Mouse (Mus musculus) midbrain, embryonic 13.5 days (tissue): ENCODE data around the gene Cnksr1. TPM values are rescaled to one million over a fixed set of nuclear protein-coding genes. Genes with fewer than 3 reads are reported as not detected.

Experiments used
- ATAC-seq: fragments of 200-750 bp; cut with Nextera tagmentation; 2 replicates; pipeline ENCODE4 v1.8.0; 2017; ENCODE audit warnings: mild to moderate bottlenecking, moderate TSS enrichment, moderate library complexity
- H3K27ac ChIP-seq: fragments of 300-500 bp; sonication (generic); 2 replicates; pipeline ENCODE4 v1.5.1; 2015; ENCODE audit warnings: inconsistent platforms, mild to moderate bottlenecking, moderate library complexity
- H3K27me3 ChIP-seq: fragments of 300-500 bp; sonication (generic); 2 replicates; pipeline ENCODE4 v1.6.1; 2015; ENCODE audit warnings: mild to moderate bottlenecking, inconsistent platforms
- H3K36me3 ChIP-seq: fragments of 300-500 bp; sonication (generic); 2 replicates; pipeline ENCODE4 v1.6.1; 2015; ENCODE audit warnings: mild to moderate bottlenecking, inconsistent platforms
- H3K4me1 ChIP-seq: fragments of 300-500 bp; sonication (generic); replicated peaks from 2 replicates; pipeline ENCODE4 v1.6.1; 2015; ENCODE audit warnings: inconsistent platforms
- H3K4me2 ChIP-seq: fragments of 300-500 bp; sonication (generic); replicated peaks from 2 replicates; pipeline ENCODE4 v1.6.1; 2015; ENCODE audit warnings: moderate library complexity, mild to moderate bottlenecking, inconsistent platforms
- H3K4me3 ChIP-seq: fragments of 300-500 bp; sonication (generic); replicated peaks from 2 replicates; pipeline ENCODE4 v1.5.1; 2015; ENCODE audit warnings: mild to moderate bottlenecking, inconsistent platforms
- H3K9ac ChIP-seq: fragments of 300-500 bp; sonication (generic); replicated peaks from 2 replicates; pipeline ENCODE4 v1.6.1; 2015; ENCODE audit warnings: mild to moderate bottlenecking, inconsistent platforms
- H3K9me3 ChIP-seq: fragments of 300-500 bp; sonication (generic); 2 replicates; pipeline ENCODE4 v1.6.1; 2016; ENCODE audit warnings: mild to moderate bottlenecking, inconsistent platforms
- WGBS: fragments of 180-500 bp; shearing (Covaris S2); methylation state at CpG from one replicate; pipeline ENCODE4 v1.1.7; 2015; 5-methylcytosine and 5-hydroxymethylcytosine counted together
- polyA plus RNA-seq: library from polyadenylated mRNA; unstranded; fragments of >200 nt; fragmentation: Nextera tagmentation; extraction: Ambion mirVana; gene quantifications from 2 replicates; pipeline ENCODE4 v1.2.1, GENCODE M21; 2015

Cnksr1 gene
- polyA plus RNA-seq, 1 experiment from 2014 or later, result 0.20 TPM

DNA sequence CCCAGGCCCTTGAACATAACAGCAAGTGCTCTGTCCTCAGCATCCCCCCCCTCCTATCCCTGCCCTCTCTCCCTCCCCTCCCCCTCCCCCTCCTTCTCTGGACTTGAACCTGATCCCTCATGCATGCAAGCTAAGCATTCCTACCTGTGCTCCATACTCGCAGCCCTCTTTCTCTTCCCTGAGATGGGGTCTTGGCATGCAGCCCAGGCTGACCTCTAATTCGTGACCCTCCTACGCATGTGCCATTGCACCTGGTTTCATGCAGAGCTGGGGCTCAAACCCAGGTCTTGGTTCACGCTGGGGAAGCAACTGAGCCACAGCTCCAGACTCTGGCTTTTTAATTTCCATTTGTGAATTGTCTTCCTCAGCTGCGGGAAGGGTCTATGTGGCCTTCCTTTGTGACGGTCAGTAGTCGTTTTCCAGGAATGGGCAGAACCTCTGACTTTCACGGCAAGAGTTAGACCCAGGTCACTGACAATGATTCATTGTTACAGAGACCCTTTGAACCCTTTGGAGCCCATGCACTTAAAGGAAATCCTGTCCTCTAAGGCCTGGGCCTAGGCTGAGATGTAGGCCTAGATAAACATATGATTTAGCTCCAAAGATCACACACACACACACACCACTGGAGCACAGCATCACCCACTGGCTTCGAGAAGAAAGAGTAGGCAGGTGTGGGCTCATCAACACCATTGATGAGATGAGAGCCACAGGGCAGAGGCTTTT lies 27.8 kb upstream of the Cnksr1 start:
- WGBS, result 76% methylated on average over 9 of the region's 9 CpGs
- Histone ChIP-seq H3K9me3 (no peaks in the 10 kb centered on the region), H3K9ac (no peak overlapping the region), H3K27me3 (no peaks in the 10 kb centered on the region), H3K27ac (no peak overlapping the region), H3K4me3 (no peak overlapping the region), H3K4me1 (no peaks in the 10 kb centered on the region), H3K4me2 (no peak overlapping the region), H3K36me3 (no peaks in the 10 kb centered on the region)
- no peak for ATAC-seq

DNA sequence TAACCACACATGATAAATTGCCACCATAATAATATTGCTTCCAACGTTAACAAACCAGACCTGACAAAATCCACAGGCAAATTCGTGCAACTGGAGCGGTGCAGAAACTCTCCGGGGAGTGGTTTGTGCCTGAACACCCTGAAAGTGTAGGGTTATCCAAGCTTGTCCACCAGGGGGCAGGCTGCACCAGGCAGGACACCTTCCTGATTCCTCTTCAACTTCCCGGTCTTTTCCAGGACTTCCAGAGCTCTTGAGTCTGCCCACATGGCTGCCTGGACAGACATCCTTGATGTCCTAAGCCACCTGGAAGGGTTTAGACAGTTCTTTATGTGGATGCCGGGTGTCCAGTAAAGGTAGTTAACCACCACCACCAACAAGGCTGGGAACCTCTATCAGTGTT lies 25.0 kb upstream of the Cnksr1 start:
- no peaks in the 10 kb centered on the region for H3K27me3 ChIP-seq
- H3K9ac ChIP-seq, result no peak overlapping the region
- 40% methylated on average over 6 of the region's 6 CpGs for WGBS
- no peaks in the 10 kb centered on the region for H3K4me1 ChIP-seq
- H3K4me3 ChIP-seq, result no peak overlapping the region
- ATAC-seq, result no peak
- H3K4me2 ChIP-seq, result no peak overlapping the region
- H3K9me3 ChIP-seq, result no peaks in the 10 kb centered on the region
- H3K36me3 ChIP-seq, result no peaks in the 10 kb centered on the region
- H3K27ac ChIP-seq, result no peak overlapping the region

DNA sequence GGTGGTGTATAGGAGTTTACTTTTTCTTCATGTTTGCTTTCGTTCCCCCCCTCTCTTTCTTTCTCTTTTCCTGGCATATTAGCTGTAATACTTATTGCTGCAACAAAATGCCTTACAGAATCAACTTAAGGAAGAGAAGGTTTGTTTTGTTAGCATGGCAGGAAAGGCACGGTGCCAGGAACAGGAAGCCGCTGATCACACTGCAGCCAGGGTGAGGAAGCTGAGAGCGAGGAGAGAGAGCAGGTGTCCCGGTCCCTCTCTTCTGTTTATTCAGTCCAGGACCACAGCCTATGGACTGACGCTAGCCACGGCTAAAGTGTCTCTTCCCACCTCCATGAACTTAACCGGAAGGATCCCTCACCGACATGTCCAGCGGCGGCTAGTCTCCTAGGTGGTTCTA lies 20.2 kb upstream of the Cnksr1 start:
- no peak overlapping the region for H3K4me2 ChIP-seq
- no peaks in the 10 kb centered on the region for H3K9me3 ChIP-seq
- H3K27ac ChIP-seq, result no peak overlapping the region
- no peak overlapping the region for H3K4me3 ChIP-seq
- peaks cover 28% of the 10 kb centered on the region for H3K27me3 ChIP-seq
- peaks cover 38% of the 10 kb centered on the region for H3K4me1 ChIP-seq
- H3K36me3 ChIP-seq, result no peaks in the 10 kb centered on the region
- H3K9ac ChIP-seq, result no peak overlapping the region
- no peak for ATAC-seq
- WGBS, result 67% methylated on average over 11 of the region's 11 CpGs

DNA sequence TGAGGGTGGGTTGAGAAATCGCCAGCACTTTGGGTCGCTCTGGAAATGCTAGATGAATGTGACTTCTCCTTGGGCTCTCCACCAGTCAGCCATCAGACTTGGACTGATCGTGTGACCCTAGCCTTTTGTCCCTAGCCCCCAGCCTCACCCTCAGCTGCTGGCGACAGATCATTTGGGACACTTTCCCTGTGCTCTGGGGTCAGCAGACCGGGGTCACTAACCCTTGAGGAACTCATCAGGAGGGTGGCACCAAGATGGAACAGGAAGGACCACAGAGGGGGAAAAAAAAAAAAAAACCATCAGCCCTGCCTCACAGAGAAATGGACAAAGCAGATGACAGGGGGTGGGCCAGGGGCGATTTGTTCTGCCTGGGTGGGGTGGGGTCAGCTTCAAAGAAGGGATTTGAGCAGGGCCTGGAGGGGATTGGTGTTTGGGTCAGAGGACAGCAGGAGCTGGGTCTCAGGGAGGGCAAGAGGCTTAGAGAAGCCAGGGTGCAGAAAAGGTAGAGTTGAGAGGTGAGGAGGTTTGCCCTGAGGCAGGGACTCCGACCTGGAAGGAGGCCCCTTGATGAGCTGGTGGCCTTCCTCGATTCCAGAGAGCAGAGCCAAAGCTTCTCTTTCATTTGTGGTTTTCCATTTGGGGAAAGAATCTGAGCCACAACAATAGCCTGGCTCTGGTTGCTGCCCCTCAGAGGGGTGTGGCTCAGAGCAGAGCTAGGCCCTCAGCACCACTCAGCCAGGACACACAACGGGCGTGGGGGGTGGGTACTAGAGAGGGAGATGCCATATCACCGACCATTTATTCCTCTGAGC lies 19.2 kb upstream of the Cnksr1 start:
- H3K36me3 ChIP-seq, result no peaks in the 10 kb centered on the region
- H3K27ac ChIP-seq, result no peak overlapping the region
- peaks cover 38% of the 10 kb centered on the region for H3K27me3 ChIP-seq
- H3K4me2 ChIP-seq, result no peak overlapping the region
- WGBS, result 6% methylated on average over 11 of the region's 11 CpGs
- no peaks in the 10 kb centered on the region for H3K9me3 ChIP-seq
- H3K4me1 ChIP-seq, result peaks cover 43% of the 10 kb centered on the region
- H3K4me3 ChIP-seq, result no peak overlapping the region
- 0 out of 2 replicates have a peak overlapping the region, but pooled peaks have one; percentile 14 for H3K9ac ChIP-seq
- 0 out of 2 replicates have a peak, but pooled peaks have one; percentile 46 for ATAC-seq

DNA sequence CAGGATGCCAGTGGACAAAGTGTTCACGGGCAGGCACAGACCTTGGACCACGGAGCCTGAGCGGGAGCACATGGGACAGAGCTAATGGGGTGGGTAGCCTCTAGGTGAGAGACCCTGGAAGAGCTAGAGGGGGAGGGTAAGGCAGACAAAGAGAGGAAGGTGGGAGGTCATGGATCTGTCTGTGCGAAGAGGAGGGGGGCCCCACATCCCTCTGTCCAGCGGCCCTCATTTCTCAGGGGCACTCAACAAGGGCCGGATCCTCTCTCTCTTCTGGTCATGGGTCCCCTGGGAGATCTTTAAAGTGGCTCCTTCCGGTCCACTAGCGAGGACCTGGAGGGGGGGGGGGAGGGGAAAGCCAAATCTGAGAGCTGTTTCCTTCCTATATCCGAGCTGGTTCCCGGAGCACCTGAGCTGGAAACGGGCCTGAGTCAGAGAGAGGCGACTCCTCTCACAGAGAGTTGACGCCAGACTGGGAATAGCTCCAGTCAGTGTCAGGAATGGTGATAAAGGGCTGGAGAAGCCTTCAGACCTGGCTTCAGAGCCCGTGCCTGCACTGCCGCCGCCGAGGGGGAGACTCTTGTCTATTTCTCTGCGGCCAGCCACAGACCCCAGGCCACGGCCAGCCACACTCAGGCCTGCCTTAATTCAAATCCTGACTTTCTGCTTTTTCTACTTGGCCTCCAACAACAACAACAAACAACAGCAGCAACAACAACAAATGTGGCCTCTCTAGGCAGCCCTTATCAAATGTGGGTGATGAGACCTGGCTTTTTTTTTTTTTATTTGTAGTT lies 18.4 kb upstream of the Cnksr1 start:
- Histone ChIP-seq H3K27me3 (peaks cover 46% of the 10 kb centered on the region), H3K36me3 (no peaks in the 10 kb centered on the region), H3K27ac (no peak overlapping the region), H3K4me1 (peaks cover 51% of the 10 kb centered on the region), H3K4me2 (no peak overlapping the region), H3K4me3 (no peak overlapping the region), H3K9me3 (no peaks in the 10 kb centered on the region), H3K9ac (0 out of 2 replicates have a peak overlapping the region, but pooled peaks have one; percentile 14)
- WGBS, result 8% methylated on average over 19 of the region's 19 CpGs
- ATAC-seq, result no peak

DNA sequence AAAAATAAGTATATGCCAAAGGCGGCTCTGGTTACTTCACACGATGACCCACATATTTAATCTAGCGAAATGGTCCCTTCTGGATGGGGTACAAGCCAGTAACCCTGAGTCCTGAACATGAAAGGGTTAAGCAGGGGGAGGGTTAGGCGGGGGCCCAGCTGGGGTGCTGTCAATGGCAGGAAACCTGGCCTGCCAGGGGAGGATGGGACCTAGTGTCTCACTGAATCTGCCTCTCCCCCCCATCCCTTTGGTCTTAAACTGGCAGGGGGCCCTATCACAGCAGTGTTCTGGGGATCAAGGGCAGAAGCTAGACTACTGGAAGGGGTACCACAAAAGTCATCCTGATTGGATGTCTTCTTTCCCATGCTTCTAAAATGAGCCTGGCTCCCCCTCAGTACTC lies 17.7 kb upstream of the Cnksr1 start:
- Histone ChIP-seq H3K4me2 (no peak overlapping the region), H3K9me3 (no peaks in the 10 kb centered on the region), H3K36me3 (no peaks in the 10 kb centered on the region), H3K27ac (no peak overlapping the region), H3K4me1 (peaks cover 59% of the 10 kb centered on the region), H3K27me3 (peaks cover 53% of the 10 kb centered on the region), H3K9ac (no peak overlapping the region), H3K4me3 (no peak overlapping the region)
- 14% methylated on average over 4 of the region's 4 CpGs for WGBS
- ATAC-seq, result no peak

DNA sequence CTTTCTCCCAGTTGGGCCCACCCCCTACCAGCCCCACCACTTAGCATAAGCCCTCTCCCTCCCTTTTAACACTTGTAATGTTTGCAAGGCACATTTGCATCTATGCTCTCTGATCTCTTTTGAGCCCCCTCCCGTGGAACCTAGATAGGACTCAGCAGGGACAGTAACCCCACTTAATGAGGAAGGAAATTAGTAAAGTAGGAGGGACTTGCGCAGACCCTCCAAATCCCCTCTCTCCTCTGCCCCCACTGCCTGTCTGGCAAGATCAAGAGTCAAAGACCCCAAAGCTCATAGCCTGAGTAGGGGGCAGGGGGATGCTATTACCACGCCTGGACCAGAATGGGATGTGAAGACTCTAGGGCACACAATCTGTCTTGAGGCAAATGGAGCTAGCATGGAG lies 16.6 kb upstream of the Cnksr1 start:
- Histone ChIP-seq H3K9me3 (no peaks in the 10 kb centered on the region), H3K27ac (no peak overlapping the region), H3K36me3 (no peaks in the 10 kb centered on the region), H3K9ac (no peak overlapping the region), H3K4me1 (peaks cover 69% of the 10 kb centered on the region), H3K4me2 (no peak overlapping the region), H3K27me3 (peaks cover 63% of the 10 kb centered on the region), H3K4me3 (no peak overlapping the region)
- no peak for ATAC-seq
- 23% methylated on average over 3 of the region's 3 CpGs for WGBS

DNA sequence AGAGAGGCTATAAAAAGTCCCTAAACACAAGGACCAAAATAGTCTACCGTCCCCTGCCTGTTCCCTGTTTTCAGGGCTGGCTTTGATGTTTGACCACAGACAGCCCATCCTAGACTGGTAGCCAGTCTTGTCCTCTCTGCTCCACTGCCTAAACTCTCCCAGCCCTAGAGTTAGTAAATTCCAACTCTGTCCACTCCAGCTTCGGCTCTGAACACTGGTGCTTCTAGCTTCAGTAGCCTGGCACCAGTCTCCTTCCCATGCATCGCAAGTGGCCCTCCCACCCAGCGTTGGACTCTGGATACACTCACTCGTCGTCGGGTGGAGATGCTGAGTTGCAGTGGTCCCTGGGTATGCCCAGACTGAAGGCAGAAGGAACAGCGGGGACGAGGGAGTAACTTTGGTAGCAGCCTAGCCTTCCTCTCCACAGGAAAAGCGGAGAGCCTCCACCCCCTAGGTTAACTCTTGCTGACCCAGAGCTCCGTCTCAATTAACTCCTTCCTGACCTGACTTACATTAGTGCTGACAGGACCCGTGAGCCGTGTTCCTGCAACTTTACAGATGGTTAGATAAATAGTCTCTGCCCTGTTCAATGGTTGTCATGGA lies 15.6 kb upstream of the Cnksr1 start, which contains the start of gene Grrp1:
Gene Grrp1 (minus strand): TSS at position 385 of the 603 bp plus-strand sequence.
- ATAC-seq, result no peak
- peaks cover 75% of the 10 kb centered on the region for H3K4me1 ChIP-seq
- H3K9ac ChIP-seq, result no peak within 1 kb of the TSS
- no peaks in the 10 kb centered on the region for H3K36me3 ChIP-seq
- H3K4me3 ChIP-seq, result peak within 1 kb of the TSS; percentile 54
- H3K4me2 ChIP-seq, result peak within 1 kb of the TSS; percentile 7; the same call in 1 of the 2 replicates
- peaks cover 74% of the 10 kb centered on the region for H3K27me3 ChIP-seq
- H3K27ac ChIP-seq, result no peak within 1 kb of the TSS
- WGBS, result 1% methylated on average over 13 of the region's 13 CpGs
- no peaks in the 10 kb centered on the region for H3K9me3 ChIP-seq

DNA sequence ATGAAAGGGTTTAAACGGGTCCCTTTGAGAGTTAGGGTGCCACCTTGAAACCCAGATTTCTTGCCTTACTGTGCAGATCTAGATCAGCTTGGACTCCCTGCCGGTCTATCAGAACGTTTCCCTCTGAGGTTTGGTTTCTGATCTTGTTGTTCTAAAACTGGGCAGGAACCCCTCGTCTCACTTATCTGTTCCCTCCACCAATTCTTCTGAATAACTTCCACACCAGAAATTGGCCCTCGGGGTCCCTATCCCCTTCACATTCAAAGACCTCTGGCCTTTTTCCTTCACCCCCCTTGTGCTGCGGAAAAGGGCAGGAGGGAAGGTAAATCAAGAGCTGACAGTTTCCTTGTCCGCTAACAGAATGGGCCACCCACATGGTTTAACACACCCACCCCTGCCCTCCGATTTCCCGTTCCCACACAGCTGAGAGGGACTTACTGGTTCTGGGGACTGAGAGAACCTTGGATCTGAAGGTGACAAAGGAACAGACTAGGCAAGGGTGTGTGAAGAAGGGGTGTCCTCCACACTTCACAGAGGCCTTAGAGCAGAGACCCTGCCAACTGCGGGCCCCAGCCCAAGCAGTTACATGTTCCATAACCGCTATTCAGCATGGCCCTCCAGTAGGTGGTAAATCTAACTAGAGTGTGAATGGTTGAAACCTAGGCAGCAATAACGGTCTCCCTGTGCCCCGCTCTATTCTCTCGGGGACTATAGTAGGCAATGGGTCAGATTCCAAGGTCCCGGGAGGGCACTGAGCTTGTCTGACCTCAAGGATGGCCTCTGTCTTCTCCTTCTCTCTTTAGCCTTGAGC lies 14.9 kb upstream of the Cnksr1 start:
- no peaks in the 10 kb centered on the region for H3K36me3 ChIP-seq
- no peak overlapping the region for H3K27ac ChIP-seq
- 7% methylated on average over 15 of the region's 15 CpGs for WGBS
- H3K9me3 ChIP-seq, result no peaks in the 10 kb centered on the region
- H3K4me3 ChIP-seq, result peak overlapping the region; percentile 54
- peaks cover 75% of the 10 kb centered on the region for H3K4me1 ChIP-seq
- peaks cover 81% of the 10 kb centered on the region for H3K27me3 ChIP-seq
- ATAC-seq, result no peak
- H3K9ac ChIP-seq, result no peak overlapping the region
- 0 out of 2 replicates have a peak overlapping the region, but pooled peaks have one; percentile 7 for H3K4me2 ChIP-seq

DNA sequence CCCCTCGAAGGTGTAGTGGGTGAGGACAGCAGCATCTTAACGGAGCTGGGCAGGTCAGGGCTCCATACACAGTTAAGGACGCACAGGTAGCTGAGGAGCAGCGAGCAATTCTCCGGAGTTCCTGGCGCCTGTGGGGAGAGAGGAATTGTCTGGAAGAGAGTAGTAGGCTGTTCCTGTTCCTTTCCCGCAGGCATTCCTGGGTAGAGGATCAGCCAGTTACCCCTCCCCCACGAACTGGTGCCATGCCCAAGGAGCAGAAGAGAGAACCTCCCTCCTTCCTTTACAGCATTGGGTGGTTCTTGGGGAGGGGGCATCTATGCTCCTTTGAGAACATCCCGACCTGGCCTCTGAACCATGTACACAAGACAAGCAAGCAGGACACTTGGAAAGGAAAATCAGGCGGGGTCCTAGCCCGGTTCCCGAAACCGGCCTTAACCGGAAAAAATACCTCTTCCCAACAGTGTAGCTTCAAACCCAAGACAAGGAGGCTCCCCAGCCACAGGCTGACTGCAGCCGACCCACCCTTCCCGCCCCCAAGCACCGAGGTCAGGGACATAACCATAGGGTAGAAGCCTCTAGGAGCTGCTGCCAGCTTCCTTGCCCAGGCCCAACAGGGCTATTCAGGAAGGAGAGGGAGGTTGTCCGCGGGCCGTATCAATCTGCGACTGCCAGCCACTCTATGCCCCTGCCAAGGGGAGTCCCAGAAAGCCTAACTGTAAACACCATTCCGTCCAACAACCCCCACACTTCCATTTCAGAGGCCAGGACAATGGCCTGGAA lies 14.1 kb upstream of the Cnksr1 start:
- Histone ChIP-seq H3K27ac (no peak overlapping the region), H3K4me1 (peaks cover 74% of the 10 kb centered on the region)

More for the DNA sequence above, 14.1 kb upstream of the Cnksr1 start:
- H3K9ac ChIP-seq, result peak overlapping the region; percentile 76
- no peaks in the 10 kb centered on the region for H3K36me3 ChIP-seq
- no peaks in the 10 kb centered on the region for H3K9me3 ChIP-seq
- H3K4me2 ChIP-seq, result peak overlapping the region; percentile 79
- no peak; the same call in 1 of the 2 replicates for ATAC-seq
- H3K4me3 ChIP-seq, result peak overlapping the region; percentile 54
- H3K27me3 ChIP-seq, result peaks cover 89% of the 10 kb centered on the region
- 5% methylated on average over 22 of the region's 22 CpGs for WGBS
